Mouse (Mus musculus) forebrain, embryonic 13.5 days (tissue): ENCODE measurements around the gene Car9. TPM values are rescaled to one million over a fixed set of nuclear protein-coding genes. Genes with fewer than 3 reads are reported as not detected.

ENCODE experiments used
- ATAC-seq: fragments of 200-750 bp; cut with Nextera tagmentation; 2 replicates; pipeline ENCODE4 v1.8.0; 2017
- H3K27ac ChIP-seq: fragments of 300-500 bp; sonication (generic); 2 replicates; pipeline ENCODE4 v1.5.1; 2015; ENCODE audit warnings: inconsistent platforms, mild to moderate bottlenecking, moderate library complexity
- H3K27me3 ChIP-seq: fragments of 300-500 bp; sonication (generic); 2 replicates; pipeline ENCODE4 v1.6.1; 2015; ENCODE audit warnings: mild to moderate bottlenecking, inconsistent platforms
- H3K36me3 ChIP-seq: fragments of 300-500 bp; sonication (generic); 2 replicates; pipeline ENCODE4 v1.6.1; 2015; ENCODE audit warnings: mild to moderate bottlenecking, inconsistent platforms; ENCODE audit not compliant: poor library complexity, severe bottlenecking
- H3K4me1 ChIP-seq: fragments of 300-500 bp; sonication (generic); 2 replicates; pipeline ENCODE4 v1.6.1; 2015; ENCODE audit warnings: inconsistent platforms
- H3K4me2 ChIP-seq: fragments of 300-500 bp; sonication (generic); 2 replicates; pipeline ENCODE4 v1.6.1; 2015; ENCODE audit warnings: inconsistent platforms, mild to moderate bottlenecking, moderate library complexity
- H3K4me3 ChIP-seq: fragments of 300-500 bp; sonication (generic); 2 replicates; pipeline ENCODE4 v1.5.1; 2015; ENCODE audit warnings: mild to moderate bottlenecking, inconsistent platforms
- H3K9ac ChIP-seq: fragments of 300-500 bp; sonication (generic); 2 replicates; pipeline ENCODE4 v1.6.1; 2015; ENCODE audit warnings: mild to moderate bottlenecking, inconsistent platforms
- H3K9me3 ChIP-seq: fragments of 300-500 bp; sonication (generic); replicated peaks from 2 replicates; pipeline ENCODE4 v1.6.1; 2016; ENCODE audit warnings: inconsistent platforms
- WGBS: fragments of 180-500 bp; shearing (Covaris S2); methylation state at CpG from one replicate; pipeline ENCODE4 v1.1.7; 2015; 5-methylcytosine and 5-hydroxymethylcytosine counted together
- polyA plus RNA-seq: library from polyadenylated mRNA; unstranded; fragments of >200 nt; fragmentation: Nextera tagmentation; extraction: Ambion mirVana; gene quantifications from 2 replicates; pipeline ENCODE4 v1.2.1, GENCODE M21; 2015

Gene Car9
- polyA plus RNA-seq, 1 experiment from 2014 or later: 0.80 TPM

- ATAC-seq: no peak
- H3K9ac ChIP-seq: no peak overlapping the region
- H3K4me3 ChIP-seq: no peak overlapping the region
- H3K36me3 ChIP-seq: no peaks in the 10 kb centered on the region
- H3K4me2 ChIP-seq: no peak overlapping the region
- 68% methylated on average over 7 of the region's 7 CpGs for WGBS
- no peaks in the 10 kb centered on the region for H3K9me3 ChIP-seq
- H3K27ac ChIP-seq: no peak overlapping the region
- H3K27me3 ChIP-seq: peaks cover 16% of the 10 kb centered on the region
- H3K4me1 ChIP-seq: peaks cover 18% of the 10 kb centered on the region
These were observed 5.9 kb downstream of the Car9 start for GRCm38 (mm10) chr4:43512653-43513052.

GRCm38 (mm10) chr4:43513300-43513699, 6.5 kb downstream of the Car9 start:
- Histone ChIP-seq H3K36me3 (no peaks in the 10 kb centered on the region), H3K4me1 (peaks cover 12% of the 10 kb centered on the region), H3K9me3 (no peaks in the 10 kb centered on the region), H3K27ac (no peak overlapping the region), H3K27me3 (peaks cover 11% of the 10 kb centered on the region), H3K4me2 (no peak overlapping the region), H3K9ac (no peak overlapping the region), H3K4me3 (no peak overlapping the region)
- no peak for ATAC-seq
- WGBS: 88% methylated on average over 4 of the region's 4 CpGs

- no peak for ATAC-seq
- no peak overlapping the region for H3K4me3 ChIP-seq
- WGBS: 87% methylated on average over 4 of the region's 4 CpGs
- no peaks in the 10 kb centered on the region for H3K36me3 ChIP-seq
- no peak overlapping the region for H3K4me2 ChIP-seq
- H3K27ac ChIP-seq: no peak overlapping the region
- H3K9ac ChIP-seq: no peak overlapping the region
- H3K9me3 ChIP-seq: no peaks in the 10 kb centered on the region
- peaks cover 9% of the 10 kb centered on the region for H3K4me1 ChIP-seq
- H3K27me3 ChIP-seq: peaks cover 8% of the 10 kb centered on the region
These were observed 7.0 kb downstream of the Car9 start for GRCm38 (mm10) chr4:43513791-43514190.

GRCm38 (mm10) chr4:43515764-43516708, 9.3 kb downstream of the Car9 start:
- Histone ChIP-seq H3K27me3 (peaks cover 16% of the 10 kb centered on the region), H3K4me2 (no peak overlapping the region), H3K36me3 (no peaks in the 10 kb centered on the region), H3K9me3 (no peaks in the 10 kb centered on the region), H3K4me1 (peaks cover 12% of the 10 kb centered on the region; the same call in 1 of the 2 replicates), H3K27ac (no peak overlapping the region), H3K4me3 (no peak overlapping the region), H3K9ac (no peak overlapping the region)
- WGBS: 76% methylated on average over 11 of the region's 11 CpGs
- ATAC-seq: no peak

GRCm38 (mm10) chr4:43519551-43519950, 12.8 kb downstream of the Car9 start:
- no peak overlapping the region for H3K4me3 ChIP-seq
- H3K4me2 ChIP-seq: peak overlapping the region; percentile 42
- H3K27ac ChIP-seq: no peak overlapping the region
- H3K4me1 ChIP-seq: peaks cover 27% of the 10 kb centered on the region
- no peak for ATAC-seq
- H3K27me3 ChIP-seq: peaks cover 51% of the 10 kb centered on the region
- 12% methylated on average over 10 of the region's 10 CpGs for WGBS
- H3K36me3 ChIP-seq: no peaks in the 10 kb centered on the region
- H3K9ac ChIP-seq: no peak overlapping the region
- no peaks in the 10 kb centered on the region for H3K9me3 ChIP-seq

- H3K4me1 ChIP-seq: peaks cover 28% of the 10 kb centered on the region
- no peaks in the 10 kb centered on the region for H3K36me3 ChIP-seq
- peaks cover 55% of the 10 kb centered on the region for H3K27me3 ChIP-seq
- no peak overlapping the region for H3K9ac ChIP-seq
- 16% methylated on average over 6 of the region's 6 CpGs for WGBS
- no peak overlapping the region for H3K4me3 ChIP-seq
- H3K9me3 ChIP-seq: no peaks in the 10 kb centered on the region
- peak overlapping the region; percentile 42 for H3K4me2 ChIP-seq
- no peak overlapping the region for H3K27ac ChIP-seq
- ATAC-seq: peak; percentile 66
These were observed 13.2 kb downstream of the Car9 start for GRCm38 (mm10) chr4:43519956-43520355.

- no peak overlapping the region for H3K4me2 ChIP-seq
- peaks cover 38% of the 10 kb centered on the region for H3K27me3 ChIP-seq
- no peak overlapping the region for H3K9ac ChIP-seq
- WGBS: 64% methylated on average over 5 of the region's 5 CpGs
- H3K4me1 ChIP-seq: peaks cover 16% of the 10 kb centered on the region
- ATAC-seq: no peak
- no peak overlapping the region for H3K4me3 ChIP-seq
- H3K27ac ChIP-seq: no peak overlapping the region
- no peaks in the 10 kb centered on the region for H3K9me3 ChIP-seq
- peaks cover 19% of the 10 kb centered on the region for H3K36me3 ChIP-seq
These were observed 21.1 kb downstream of the Car9 start for GRCm38 (mm10) chr4:43527880-43528279.

GRCm38 (mm10) chr4:43528487-43528886, 21.7 kb downstream of the Car9 start:
- 79% methylated on average over 9 of the region's 9 CpGs for WGBS
- H3K36me3 ChIP-seq: peaks cover 25% of the 10 kb centered on the region
- no peak overlapping the region for H3K27ac ChIP-seq
- no peak overlapping the region for H3K4me2 ChIP-seq
- H3K4me3 ChIP-seq: no peak overlapping the region
- H3K4me1 ChIP-seq: peaks cover 12% of the 10 kb centered on the region
- ATAC-seq: no peak
- H3K27me3 ChIP-seq: peaks cover 32% of the 10 kb centered on the region
- no peaks in the 10 kb centered on the region for H3K9me3 ChIP-seq
- H3K9ac ChIP-seq: no peak overlapping the region

- H3K9me3 ChIP-seq: no peaks in the 10 kb centered on the region
- no peak for ATAC-seq
- WGBS: 82% methylated on average over 8 of the region's 8 CpGs
These were observed 23.3 kb downstream of the Car9 start for GRCm38 (mm10) chr4:43530081-43530501.

GRCm38 (mm10) chr4:43530581-43530980, 23.8 kb downstream of the Car9 start:
- peaks cover 46% of the 10 kb centered on the region for H3K36me3 ChIP-seq
- peaks cover 12% of the 10 kb centered on the region for H3K27me3 ChIP-seq
- no peak overlapping the region for H3K9ac ChIP-seq
- H3K4me3 ChIP-seq: no peak overlapping the region
- WGBS: 23% methylated on average over 7 of the region's 7 CpGs
- H3K27ac ChIP-seq: no peak overlapping the region
- no peak overlapping the region for H3K4me2 ChIP-seq
- H3K4me1 ChIP-seq: no peaks in the 10 kb centered on the region
- no peaks in the 10 kb centered on the region for H3K9me3 ChIP-seq
- no peak for ATAC-seq

More at GRCm38 (mm10) chr4:43530081-43530501, 23.3 kb downstream of the Car9 start:
- H3K36me3 ChIP-seq: peaks cover 41% of the 10 kb centered on the region
- H3K4me2 ChIP-seq: no peak overlapping the region
- peaks cover 17% of the 10 kb centered on the region for H3K27me3 ChIP-seq
- H3K9ac ChIP-seq: no peak overlapping the region
- H3K4me3 ChIP-seq: no peak overlapping the region
- H3K4me1 ChIP-seq: no peaks in the 10 kb centered on the region
- H3K27ac ChIP-seq: no peak overlapping the region

- 91% methylated on average over 9 of the region's 9 CpGs for WGBS
- H3K9me3 ChIP-seq: no peaks in the 10 kb centered on the region
- H3K4me3 ChIP-seq: no peak overlapping the region
- H3K27ac ChIP-seq: no peak overlapping the region
- H3K4me1 ChIP-seq: no peaks in the 10 kb centered on the region
- no peak overlapping the region for H3K9ac ChIP-seq
- H3K36me3 ChIP-seq: peaks cover 73% of the 10 kb centered on the region
- H3K27me3 ChIP-seq: no peaks in the 10 kb centered on the region
- H3K4me2 ChIP-seq: no peak overlapping the region
- no peak for ATAC-seq
These were observed 26.5 kb downstream of the Car9 start for GRCm38 (mm10) chr4:43533270-43533669.

GRCm38 (mm10) chr4:43535628-43536027, 28.9 kb downstream of the Car9 start:
- no peak overlapping the region for H3K4me3 ChIP-seq
- 97% methylated on average over 8 of the region's 8 CpGs for WGBS

More at GRCm38 (mm10) chr4:43535628-43536027, 28.9 kb downstream of the Car9 start:
- Histone ChIP-seq H3K27me3 (no peaks in the 10 kb centered on the region), H3K27ac (no peak overlapping the region), H3K9ac (no peak overlapping the region), H3K4me2 (no peak overlapping the region), H3K9me3 (no peaks in the 10 kb centered on the region), H3K36me3 (peaks cover 96% of the 10 kb centered on the region), H3K4me1 (no peaks in the 10 kb centered on the region)
- ATAC-seq: no peak
